In genomic region chr17:94864531-94865318, GRCm38 (mm10) we compare ENCODE assay signal across 8 mouse cellular contexts.
A peak's percentile ranks its signal among the peaks of the same experiment; 100 is the strongest.
DNase-seq lines count a peak whose midpoint lies in the region; ATAC-seq lines count a peak whose summit lies in the region.
"Not testable (repeated sequence)": the region's sequence is repeated elsewhere in the genome, so short reads cannot be mapped to it uniquely, and the experiment has no call there.

No protein-coding gene starts in this region.

- peak; percentile 86 to 94 for DNase-seq in adrenal gland, adult (ENCODE audit: inconsistent age in 2 of 2, low spot score in 1 of 2)
- peak; percentile 81 for DNase-seq in embryo, embryonic 10.5 days (ENCODE audit: low spot score)
- DNase-seq in gastrocnemius, postnatal 14 days: peak; percentile 49
- DNase-seq in left cerebral cortex, postnatal 10 days (ENCODE audit: extremely low spot score in 1 of 2, low spot score in 2 of 2): peak; percentile 72 to 73
- peak; percentile 66 to 84 for DNase-seq in right cerebral cortex, postnatal 36 days (ENCODE audit: low spot score in 2 of 2)
- peak; percentile 88 for DNase-seq in yolk sac, embryonic 10.5 days (ENCODE audit: low spot score)

- intact Hi-C loops in gastrocnemius, postnatal 14 days (cut with DNase I; ENCODE audit: low total_unique reads); left cerebral cortex, postnatal 10 days (cut with DNase I): not testable (repeated sequence)

- peak; percentile 98 for ATAC-seq in inflammation-experienced regulatory T-cells, adult 6 months
- peak; percentile 100 for ATAC-seq in megakaryocyte-erythroid progenitor cell, adult 5-6 weeks (replicated peaks; ENCODE audit: low FRiP score, low TSS enrichment, poor library complexity, severe bottlenecking)

Comparison
In these comparisons a context has a peak if more than half of its experiments do, and no peak if none do; other contexts are left out.
1. Peak in every context shown above with its lines: DNase-seq and ATAC-seq.